7 mouse cellular contexts compared by ENCODE assay signal in the genomic region with DNA sequence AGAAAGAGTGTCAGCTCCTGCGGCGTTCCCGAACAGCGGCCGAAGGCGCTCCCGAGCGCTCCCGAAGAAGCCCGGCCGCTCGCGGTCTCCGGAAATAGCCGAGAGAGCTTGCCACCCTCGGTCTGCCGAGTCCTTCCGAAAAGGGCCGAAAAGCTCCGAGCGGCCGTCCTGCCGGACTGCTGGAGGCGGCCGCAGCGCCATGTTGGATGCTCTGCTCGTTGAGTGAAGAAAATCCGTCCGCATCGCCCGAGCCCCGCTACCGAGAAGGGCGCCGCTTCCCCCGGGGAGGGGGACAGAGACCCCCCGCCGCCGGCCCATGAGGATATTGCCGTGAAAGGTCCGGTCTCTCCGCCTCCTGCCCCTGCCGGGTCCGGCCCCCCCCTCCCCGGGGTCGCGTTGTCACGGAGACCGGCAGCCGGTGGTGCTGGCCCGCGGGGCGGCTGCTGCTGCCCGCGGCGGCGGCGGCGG. TPM values are rescaled to one million over a fixed set of nuclear protein-coding genes. Genes with fewer than 3 reads are reported as not detected.
DNase-seq lines count a peak whose midpoint lies in the region; ATAC-seq lines count a peak whose summit lies in the region.

No protein-coding gene starts in this region.

- under 1% methylated on average over 53 of the region's 59 CpGs for WGBS in embryonic facial prominence, embryonic 10.5 days
- WGBS in limb, embryonic 10.5 days = under 1% methylated on average over 45 of the region's 59 CpGs
- WGBS in midbrain, embryonic 13.5 days = under 1% methylated on average over 41 of the region's 59 CpGs

- no peaks in the 10 kb centered on the region for H3K9me3 ChIP-seq in embryonic facial prominence, embryonic 10.5 days
- no peaks in the 10 kb centered on the region for H3K9me3 ChIP-seq in limb, embryonic 10.5 days (replicated peaks)
- H3K9me3 ChIP-seq in midbrain, embryonic 13.5 days = no peaks in the 10 kb centered on the region

- H3K4me2 ChIP-seq in midbrain, embryonic 13.5 days (replicated peaks) = peak overlapping the region; percentile 90

- H3K27me3 ChIP-seq in embryonic facial prominence, embryonic 10.5 days (replicated peaks; ENCODE audit: low read depth, poor library complexity, severe bottlenecking) = peaks cover 34% of the 10 kb centered on the region
- H3K27me3 ChIP-seq in limb, embryonic 10.5 days (ENCODE audit: low read depth, poor library complexity, severe bottlenecking) = peaks cover 22% of the 10 kb centered on the region
- H3K27me3 ChIP-seq in midbrain, embryonic 13.5 days = no peaks in the 10 kb centered on the region

- H3K4me1 ChIP-seq in embryonic facial prominence, embryonic 10.5 days = peaks cover 36% of the 10 kb centered on the region
- H3K4me1 ChIP-seq in limb, embryonic 10.5 days = peaks cover 22% of the 10 kb centered on the region
- H3K4me1 ChIP-seq in midbrain, embryonic 13.5 days (replicated peaks) = peaks cover 41% of the 10 kb centered on the region

- peaks cover 37% of the 10 kb centered on the region for H3K36me3 ChIP-seq in embryonic facial prominence, embryonic 10.5 days (replicated peaks)
- H3K36me3 ChIP-seq in limb, embryonic 10.5 days = peaks cover 32% of the 10 kb centered on the region
- H3K36me3 ChIP-seq in midbrain, embryonic 13.5 days = peaks cover 16% of the 10 kb centered on the region

- peak overlapping the region; percentile 99 for H3K27ac ChIP-seq in embryonic facial prominence, embryonic 10.5 days (replicated peaks)
- H3K27ac ChIP-seq in limb, embryonic 10.5 days = peak overlapping the region; percentile 99
- H3K27ac ChIP-seq in midbrain, embryonic 13.5 days = peak overlapping the region; percentile 96

- peak; percentile 100 for DNase-seq in adrenal gland, postnatal 10 days
- DNase-seq in embryonic facial prominence, embryonic 10.5 days (ENCODE audit: low spot score) = peak; percentile 99
- peak; percentile 97 for DNase-seq in kidney, adult 11 months
- DNase-seq in limb, embryonic 10.5 days (ENCODE audit: low spot score) = peak; percentile 98
- peak; percentile 94 for DNase-seq in spleen, adult 12 weeks (ENCODE audit: low spot score)

- peak overlapping the region; percentile 100 for H3K9ac ChIP-seq in midbrain, embryonic 13.5 days (replicated peaks)

- ATAC-seq in granulocyte monocyte progenitor cell, adult 5-6 weeks (replicated peaks; ENCODE audit: poor library complexity, severe bottlenecking) = peak; percentile 82
- ATAC-seq in midbrain, embryonic 13.5 days = peak; percentile 95

- H3K4me3 ChIP-seq in embryonic facial prominence, embryonic 10.5 days = peak overlapping the region; percentile 100
- H3K4me3 ChIP-seq in limb, embryonic 10.5 days = peak overlapping the region; percentile 100
- peak overlapping the region; percentile 97 for H3K4me3 ChIP-seq in midbrain, embryonic 13.5 days (replicated peaks)

RNA-seq across cellular contexts. Expression of a gene that starts 0.5 kb away (rescaled TPM):
- total RNA-seq in adrenal gland, postnatal 10 days (2021) = 10 to 100 TPM; 72.1 to 93.7 TPM
- polyA plus RNA-seq in embryonic facial prominence, embryonic 10.5 days (2016; fragmentation: Nextera tagmentation; extraction: Ambion mirVana) = 39.7 and 41.9 TPM in 2 replicates
- 67.7 and 72.3 TPM in 2 replicates for total RNA-seq in granulocyte monocyte progenitor cell, adult 5-6 weeks (2014; fragmentation: Nextera tagmentation)
- total RNA-seq in granulocyte monocyte progenitor cell, adult 5-6 weeks (2017) = 29.3 and 39.1 TPM in 2 replicates
- 42.7 and 42.9 TPM in 2 replicates for polyA plus RNA-seq in limb, embryonic 10.5 days (2016; fragmentation: Nextera tagmentation; extraction: Ambion mirVana)
- polyA plus RNA-seq in midbrain, embryonic 13.5 days (2015; fragmentation: Nextera tagmentation; extraction: Ambion mirVana) = 50.1 and 55.5 TPM in 2 replicates

Comparison
In these comparisons a context has a peak if more than half of its experiments do, and no peak if none do; other contexts are left out.
1. Peak in every context shown above with its lines: DNase-seq, ATAC-seq, H3K4me3 ChIP-seq and H3K27ac ChIP-seq.